Mouse (Mus musculus) erythroblast, embryonic 14.5 days (primary cell): ENCODE data around the gene Myh2. TPM values are rescaled to one million over a fixed set of nuclear protein-coding genes. Genes with fewer than 3 reads are reported as not detected.

ENCODE experiments used
- H3K27me3 ChIP-seq: 2 replicates; pipeline ENCODE4 v1.6.1; 2012; ENCODE audit warnings: inconsistent platforms; ENCODE audit not compliant: control insufficient read depth
- H3K36me3 ChIP-seq: 2 replicates; pipeline ENCODE4 v1.6.1; 2012; ENCODE audit warnings: mild to moderate bottlenecking, inconsistent platforms; ENCODE audit not compliant: control insufficient read depth
- H3K4me1 ChIP-seq: 2 replicates; pipeline ENCODE4 v1.6.1; 2012; ENCODE audit warnings: inconsistent platforms; ENCODE audit not compliant: control insufficient read depth
- H3K4me3 ChIP-seq: replicated peaks from 2 replicates; pipeline ENCODE3; 2012; ENCODE audit warnings: moderate library complexity, mild to moderate bottlenecking, inconsistent platforms
- H3K9me3 ChIP-seq: 2 replicates; pipeline ENCODE4 v1.6.1; 2012; ENCODE audit warnings: low read length, inconsistent platforms, mixed read lengths; ENCODE audit not compliant: control insufficient read depth
- GATA1 ChIP-seq: IDR thresholded peaks from 2 replicates; pipeline ENCODE4 v1.6.1; 2012; ENCODE audit warnings: low read length, inconsistent platforms, mixed read lengths
- TAL1 ChIP-seq: IDR thresholded peaks from 3 replicates; pipeline ENCODE4 v1.6.1; 2012; ENCODE audit warnings: low read length, inconsistent platforms, mixed read lengths
- polyA plus RNA-seq: library from polyadenylated mRNA; stranded (reverse); fragments of >175 nt; gene quantifications from 2 replicates; pipeline ENCODE4 v1.2.3, GENCODE M21; 2012

Gene Myh2
- polyA plus RNA-seq, 1 experiment = not detected

DNA sequence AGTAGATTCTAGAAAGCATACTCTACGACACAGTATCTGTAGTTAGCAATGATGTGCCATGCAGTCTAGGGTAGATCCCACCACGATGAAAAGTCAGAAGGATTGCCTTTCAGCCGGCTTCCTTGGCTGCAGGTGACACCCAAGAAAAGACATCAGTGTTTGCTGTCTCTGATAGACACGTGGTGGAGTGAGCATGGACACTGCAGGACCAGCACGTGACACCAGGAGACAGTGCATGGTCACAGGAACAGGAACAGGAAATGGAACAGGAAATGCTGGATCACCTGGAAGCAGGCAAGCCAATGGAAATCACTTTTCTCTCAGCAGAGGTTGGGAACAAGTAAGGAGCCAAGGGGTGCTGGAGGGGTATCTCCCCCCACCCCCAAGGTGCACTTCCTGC, 27.8 kb upstream of the Myh2 start:
- TF ChIP-seq GATA1 = no peak
- TF ChIP-seq TAL1 = no peak
- Histone ChIP-seq H3K4me1 (no peaks in the 10 kb centered on the region), H3K9me3 (no peaks in the 10 kb centered on the region)

DNA sequence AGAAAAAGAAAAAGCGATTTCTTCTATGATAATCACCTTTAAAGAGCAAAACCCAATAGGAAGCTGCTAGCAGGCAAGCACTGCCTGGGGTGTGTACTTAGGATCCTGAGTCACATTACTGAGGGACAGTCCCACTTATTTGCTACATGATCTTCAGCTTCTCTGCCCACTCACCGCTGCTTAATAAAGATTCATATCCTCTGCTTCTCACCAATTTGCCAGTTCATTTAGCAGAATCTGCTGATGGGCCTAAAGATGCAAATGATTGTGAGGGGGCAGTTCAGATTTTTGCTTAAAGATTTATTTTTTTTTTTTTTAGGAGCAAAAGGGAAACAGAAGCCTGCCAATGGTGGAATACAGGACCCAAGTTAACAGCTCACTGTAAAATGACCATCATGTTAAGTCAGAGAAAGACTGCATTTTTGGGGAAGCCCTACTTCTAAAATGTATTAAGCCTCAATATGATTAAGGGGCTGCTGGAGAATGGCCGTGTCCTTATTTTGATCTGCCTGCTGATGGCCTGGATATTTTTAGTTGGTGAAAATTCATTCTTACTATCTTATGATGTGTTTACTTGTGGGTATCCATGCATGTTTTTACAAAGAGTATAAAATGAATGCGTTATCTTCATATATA, 26.8 kb upstream of the Myh2 start:
- Histone ChIP-seq H3K4me3 (no peak overlapping the region), H3K4me1 (no peaks in the 10 kb centered on the region), H3K36me3 (no peaks in the 10 kb centered on the region), H3K9me3 (no peaks in the 10 kb centered on the region), H3K27me3 (no peaks in the 10 kb centered on the region)
- no peak for TF ChIP-seq TAL1
- TF ChIP-seq GATA1 = no peak

More for the DNA sequence above, 27.8 kb upstream of the Myh2 start:
- Histone ChIP-seq H3K4me3 (no peak overlapping the region), H3K27me3 (no peaks in the 10 kb centered on the region), H3K36me3 (no peaks in the 10 kb centered on the region)

DNA sequence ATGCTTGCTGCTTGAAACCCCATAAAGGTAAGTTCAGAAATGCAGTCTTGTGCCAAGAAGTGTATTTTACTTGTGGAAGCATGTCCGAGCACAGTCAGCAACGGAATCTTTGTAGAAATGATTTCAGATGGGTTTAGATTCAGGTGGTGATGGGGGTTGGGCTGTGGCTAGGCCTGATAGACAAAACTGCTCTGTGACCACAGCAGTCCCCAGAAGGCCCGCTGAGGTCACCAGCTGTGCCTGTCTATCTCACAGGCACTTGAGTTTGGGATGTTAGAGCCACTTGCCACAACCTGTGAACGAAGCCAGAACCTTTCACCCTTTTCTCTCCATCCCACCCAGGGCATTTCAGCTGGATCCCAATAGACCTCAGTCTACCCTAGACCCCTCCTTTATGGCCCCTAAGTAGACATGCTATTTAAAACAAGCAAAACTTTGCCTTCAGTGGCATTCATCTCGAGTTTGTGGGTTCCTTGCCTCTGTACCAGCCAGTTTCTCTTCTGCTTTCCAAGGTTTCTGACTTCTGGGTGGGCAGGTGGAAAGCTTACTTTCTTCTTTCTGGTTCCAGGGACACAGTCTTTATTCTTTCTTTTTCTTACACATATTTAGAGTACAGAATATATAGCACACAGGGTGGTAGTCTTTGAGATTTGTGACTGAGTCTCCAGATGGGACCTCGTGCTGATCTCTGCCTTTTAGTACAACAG, 26.1 kb upstream of the Myh2 start:
- TF ChIP-seq GATA1 (no peak), TAL1 (no peak)
- H3K36me3 ChIP-seq = no peaks in the 10 kb centered on the region
- no peaks in the 10 kb centered on the region for H3K9me3 ChIP-seq
- no peaks in the 10 kb centered on the region for H3K27me3 ChIP-seq
- H3K4me1 ChIP-seq = no peaks in the 10 kb centered on the region
- no peak overlapping the region for H3K4me3 ChIP-seq

DNA sequence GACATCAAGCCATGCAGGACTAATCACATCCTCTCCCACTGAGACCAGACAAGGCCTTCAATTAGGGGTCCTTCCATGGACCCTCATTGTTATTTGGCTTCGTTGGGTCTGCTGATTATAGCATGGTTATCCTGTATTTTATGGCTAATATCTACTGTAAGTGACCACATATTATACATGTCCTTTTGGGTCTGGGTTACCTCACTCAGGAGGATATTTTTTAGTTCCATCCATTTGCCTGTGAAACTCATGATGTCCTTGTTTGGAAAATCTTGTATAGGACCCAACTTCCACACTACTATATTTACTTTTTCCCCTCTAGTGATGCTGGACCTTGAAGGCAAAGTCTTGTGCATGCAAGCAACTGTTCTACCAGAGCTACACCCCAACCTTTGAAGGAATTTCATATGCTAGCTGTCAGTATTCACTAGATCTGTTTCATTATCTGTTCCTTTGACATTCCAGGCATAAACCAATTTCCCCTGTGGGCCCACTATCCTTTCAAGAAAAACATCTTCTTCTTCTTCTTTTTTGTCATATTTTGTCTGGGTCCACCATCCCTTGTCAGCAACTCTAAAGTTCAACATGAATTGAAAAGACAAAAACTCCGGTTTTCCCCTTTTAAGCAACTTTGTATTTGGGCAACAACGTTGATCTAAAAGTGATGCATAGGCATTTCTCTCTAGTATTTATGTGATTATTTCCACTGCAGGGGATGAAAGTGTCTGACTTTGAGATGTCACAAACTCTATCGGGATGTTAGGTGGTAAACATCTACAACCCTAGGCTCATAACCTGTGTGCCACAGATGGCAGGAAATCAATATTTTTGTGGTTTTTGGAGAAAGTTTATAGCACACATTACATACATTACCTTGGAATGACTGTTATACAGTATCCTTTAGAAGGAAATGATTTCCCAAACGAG, 25.1 kb upstream of the Myh2 start:
- Histone ChIP-seq H3K4me1 (no peaks in the 10 kb centered on the region), H3K27me3 (no peaks in the 10 kb centered on the region), H3K9me3 (no peaks in the 10 kb centered on the region), H3K4me3 (no peak overlapping the region), H3K36me3 (no peaks in the 10 kb centered on the region)
- TF ChIP-seq GATA1 (no peak), TAL1 (no peak)

DNA sequence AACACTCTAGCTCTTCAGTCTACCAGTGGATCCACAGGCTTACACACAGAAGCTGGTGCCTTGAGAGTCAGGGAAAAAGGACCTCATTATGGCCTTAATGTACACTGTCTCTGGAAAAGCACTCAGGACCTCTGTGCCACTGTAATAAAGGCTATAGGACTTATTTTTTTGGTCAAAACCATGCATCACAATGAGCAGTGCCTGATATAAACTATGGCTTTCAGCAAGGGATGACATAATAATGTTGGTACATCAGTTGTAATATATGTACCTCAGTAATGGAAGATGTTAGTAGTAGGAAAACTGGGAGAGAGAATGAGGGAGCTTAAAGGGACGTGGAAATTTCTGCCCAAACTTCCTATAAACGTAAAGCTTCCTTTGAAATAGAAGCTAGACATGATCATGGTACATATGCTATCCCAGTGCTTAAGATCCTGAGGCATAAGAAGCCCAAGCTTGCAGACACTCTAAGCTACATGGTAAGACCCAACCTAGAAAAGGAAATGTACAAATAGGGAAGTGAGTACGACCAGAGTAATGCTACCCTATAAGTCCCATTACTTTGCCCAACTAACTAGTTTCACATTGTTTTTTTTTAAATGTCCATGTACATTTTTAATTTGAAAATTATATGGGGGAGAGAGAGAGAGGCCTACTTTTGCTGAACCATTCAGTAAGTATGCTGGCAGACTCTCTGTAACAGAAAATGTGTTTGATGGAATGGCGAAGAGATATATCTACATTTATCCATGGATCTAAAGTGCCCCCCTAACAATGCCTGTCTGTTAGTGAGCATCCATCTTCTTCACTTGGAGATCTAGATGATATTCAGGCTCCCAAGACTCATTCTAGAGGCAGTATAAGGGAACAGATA, 24.2 kb upstream of the Myh2 start:
- H3K4me3 ChIP-seq = no peak overlapping the region

DNA sequence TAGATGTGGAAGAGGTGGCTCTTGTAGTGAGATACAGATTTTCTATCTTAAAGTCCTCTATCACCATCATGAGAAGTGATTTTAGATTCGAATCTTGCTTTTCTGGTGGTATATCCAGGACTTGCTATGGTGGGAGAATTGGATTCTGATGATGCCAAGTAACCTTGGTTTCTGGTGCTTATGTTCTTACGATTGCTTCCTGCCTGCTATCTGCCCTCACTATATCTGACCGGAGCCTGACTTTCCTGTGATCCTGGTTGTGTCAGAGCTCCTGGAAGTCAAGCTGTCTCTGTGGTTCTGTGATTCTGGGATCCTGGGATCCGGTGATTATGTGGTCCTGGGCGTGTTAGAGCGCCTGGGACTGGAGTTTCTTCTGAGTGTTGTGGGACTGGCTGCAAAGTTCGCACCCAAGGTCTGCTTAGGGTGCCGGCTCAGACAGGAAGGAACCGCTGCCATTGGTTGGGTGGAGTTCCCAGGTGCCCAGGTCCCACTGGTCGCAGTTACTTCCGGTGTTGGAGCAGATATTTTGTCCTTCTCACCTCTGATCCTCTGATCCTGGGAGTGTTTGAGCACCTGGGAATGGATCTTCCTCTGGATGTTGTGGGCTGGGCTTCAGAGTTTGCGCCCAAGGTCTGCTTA, 23.4 kb upstream of the Myh2 start:
- Histone ChIP-seq H3K36me3 (no peaks in the 10 kb centered on the region), H3K4me1 (no peaks in the 10 kb centered on the region), H3K9me3 (no peaks in the 10 kb centered on the region), H3K27me3 (no peaks in the 10 kb centered on the region), H3K4me3 (no peak overlapping the region)
- TF ChIP-seq TAL1 (no peak), GATA1 (no peak)

More for the DNA sequence above, 24.2 kb upstream of the Myh2 start:
- no peak for TF ChIP-seq TAL1
- no peak for TF ChIP-seq GATA1
- no peaks in the 10 kb centered on the region for H3K9me3 ChIP-seq
- H3K36me3 ChIP-seq = no peaks in the 10 kb centered on the region
- no peaks in the 10 kb centered on the region for H3K4me1 ChIP-seq
- no peaks in the 10 kb centered on the region for H3K27me3 ChIP-seq

DNA sequence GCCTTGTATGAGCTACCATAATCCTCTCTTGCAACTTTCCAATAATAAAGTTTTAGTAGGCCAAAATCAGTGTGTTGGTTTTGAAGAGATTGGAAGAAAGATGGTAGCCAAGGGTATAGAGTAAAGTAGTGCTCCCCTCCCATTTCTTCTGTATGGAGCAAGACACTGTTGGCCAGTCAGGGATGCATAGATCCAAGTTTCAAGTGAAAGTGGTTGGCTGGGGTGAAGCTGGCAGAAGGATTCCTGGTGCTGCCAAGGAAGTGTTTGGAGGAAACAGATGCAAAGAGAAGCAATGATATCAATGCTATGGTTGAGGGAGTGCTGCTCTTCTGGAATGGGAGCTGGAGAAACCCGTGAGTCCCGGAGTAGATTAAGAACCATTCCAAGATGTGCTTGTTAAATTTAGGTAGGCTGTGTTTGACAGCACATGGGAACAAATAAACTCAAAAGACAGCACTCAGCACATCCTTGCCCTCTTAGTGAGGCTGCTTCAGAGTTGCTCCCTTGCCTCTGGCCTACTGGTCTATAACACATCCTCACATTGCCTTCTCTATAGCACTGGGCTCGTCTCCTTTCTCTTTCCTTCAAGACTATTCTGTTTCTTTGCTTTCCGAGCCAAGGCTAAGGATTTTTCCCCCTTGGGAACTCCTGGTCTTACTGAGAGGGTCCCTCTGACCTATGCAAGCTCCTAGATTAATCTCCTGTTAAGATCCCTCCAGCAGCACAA, 22.4 kb upstream of the Myh2 start:
- H3K36me3 ChIP-seq = no peaks in the 10 kb centered on the region
- H3K9me3 ChIP-seq = no peaks in the 10 kb centered on the region
- TF ChIP-seq GATA1 (no peak), TAL1 (no peak)
- H3K4me3 ChIP-seq = no peak overlapping the region
- no peaks in the 10 kb centered on the region for H3K4me1 ChIP-seq
- no peaks in the 10 kb centered on the region for H3K27me3 ChIP-seq
